Mouse (Mus musculus): Measurements from ENCODE around the gene Fxr1.

- TF ChIP-seq CTCF (conservative IDR thresholded peaks at IDR 0.05; ENCODE audit: low read length) (no peak), POU5F1 (IDR thresholded peaks at IDR 0.05; ENCODE audit: borderline replicate concordance, low read length) (no peak)
These were observed at the start of gene Fxr1 for GRCm38 (mm10) chr3:34019540-34020381.
